Mouse (Mus musculus) E14TG2a.4 (cell line): ENCODE results near the gene Art1.

Experiments used
- CTCF ChIP-seq: conservative IDR thresholded peaks from 2 replicates; pipeline ENCODE4 v1.5.1; 2014; ENCODE audit warnings: low read length
- POU5F1 ChIP-seq: IDR thresholded peaks from 2 replicates; pipeline ENCODE4 v1.6.1; 2014; ENCODE audit warnings: low read length, borderline replicate concordance

GRCm38 (mm10) chr7:102101487-102101886, at the start of gene Art1:
- TF ChIP-seq CTCF: no peak
- TF ChIP-seq POU5F1: no peak
